Mouse (Mus musculus) myocyte (in vitro differentiated cells): ENCODE measurements around the gene Hsd17b14. TPM values are rescaled to one million over a fixed set of nuclear protein-coding genes. Genes with fewer than 3 reads are reported as not detected.

ENCODE experiments used
- H3K27me3 ChIP-seq: one replicate; pipeline ENCODE4 v1.6.1; 2011; ENCODE audit not compliant: control insufficient read depth, insufficient read depth, insufficient read length
- H3K36me3 ChIP-seq: one replicate; pipeline ENCODE4 v1.6.1; 2011; ENCODE audit not compliant: control insufficient read depth, insufficient read depth
- H3K4me2 ChIP-seq: one replicate; pipeline ENCODE4 v1.6.1; 2011; ENCODE audit warnings: low read depth, control low read depth
- H3K4me3 ChIP-seq: one replicate; pipeline ENCODE4 v1.5.1; 2011; ENCODE audit warnings: mild to moderate bottlenecking, control low read depth, moderate library complexity
- H3K79me2 ChIP-seq: one replicate; pipeline ENCODE4 v1.6.1; 2011; ENCODE audit not compliant: control insufficient read depth, insufficient read depth
- H3ac ChIP-seq: one replicate; pipeline ENCODE4 v1.6.1; 2011; ENCODE audit not compliant: control insufficient read depth, insufficient read length
- CEBPB ChIP-seq: IDR thresholded peaks from 2 replicates; pipeline ENCODE4 v1.6.1; 2011; ENCODE audit warnings: mild to moderate bottlenecking, moderate library complexity; ENCODE audit not compliant: poor library complexity, insufficient read depth, severe bottlenecking
- E2F4 ChIP-seq: IDR thresholded peaks from one replicate; pipeline ENCODE4 v1.6.1; 2011; ENCODE audit warnings: mild to moderate bottlenecking, control low read depth, moderate library complexity; ENCODE audit not compliant: insufficient read depth
- MAX ChIP-seq: IDR thresholded peaks from one replicate; pipeline ENCODE4 v1.6.1; 2011; ENCODE audit warnings: low read depth, mild to moderate bottlenecking, control low read depth
- MYOD1 ChIP-seq, 3 experiments: IDR thresholded peaks; one replicate each; pipeline ENCODE4 v1.6.1; 2011; ENCODE audit warnings: control low read depth in 2 of 3, low read depth in 2 of 3, mild to moderate bottlenecking in 2 of 3, moderate library complexity in 1 of 3; ENCODE audit not compliant: insufficient read length in 2 of 3, control insufficient read depth in 1 of 3
- MYOG ChIP-seq, 3 experiments: IDR thresholded peaks; one replicate each; pipeline ENCODE4 v1.6.1; 2011; ENCODE audit warnings: control low read depth in 2 of 3, low read depth in 2 of 3, mild to moderate bottlenecking in 2 of 3; ENCODE audit not compliant: insufficient read length in 2 of 3, control insufficient read depth in 1 of 3, insufficient read depth in 1 of 3
- POLR2A ChIP-seq: IDR thresholded peaks from one replicate; pipeline ENCODE4 v1.6.1; 2011; ENCODE audit warnings: low read depth, mild to moderate bottlenecking, control low read depth, moderate library complexity; ENCODE audit not compliant: insufficient read length
- POLR2AphosphoS2 ChIP-seq: IDR thresholded peaks from one replicate; pipeline ENCODE4 v1.6.1; 2011; ENCODE audit warnings: low read depth, control low read depth; ENCODE audit not compliant: insufficient read length
- REST ChIP-seq: IDR thresholded peaks from one replicate; pipeline ENCODE4 v1.6.1; 2011; ENCODE audit warnings: mild to moderate bottlenecking, control low read depth, moderate library complexity; ENCODE audit not compliant: insufficient read depth, insufficient read length
- SRF ChIP-seq: IDR thresholded peaks from one replicate; pipeline ENCODE4 v1.6.1; 2011; ENCODE audit warnings: low read depth; ENCODE audit not compliant: control insufficient read depth, insufficient read length
- TCF12 ChIP-seq: IDR thresholded peaks from one replicate; pipeline ENCODE4 v1.6.1; 2011; ENCODE audit warnings: mild to moderate bottlenecking, control low read depth; ENCODE audit not compliant: poor library complexity, insufficient read depth, severe bottlenecking
- TCF3 ChIP-seq: IDR thresholded peaks from one replicate; pipeline ENCODE4 v1.6.1; 2011; ENCODE audit warnings: low read depth, control low read depth; ENCODE audit not compliant: insufficient read length
- USF1 ChIP-seq: IDR thresholded peaks from one replicate; pipeline ENCODE4 v1.6.1; 2011; ENCODE audit warnings: low read depth, mild to moderate bottlenecking, control low read depth, moderate library complexity
- polyA plus RNA-seq: library from polyadenylated mRNA; unstranded; fragments of >200 nt; fragmentation: generic; extraction: Trizol; gene quantifications from one replicate; pipeline ENCODE4 v1.2.1, GENCODE M21; 2012; ENCODE audit warnings: missing spikeins

Hsd17b14 gene
- polyA plus RNA-seq, 1 experiment: 1.9 TPM

- TF ChIP-seq E2F4: no peak
- no peak for TF ChIP-seq CEBPB
- TF ChIP-seq MAX: no peak
- TF ChIP-seq SRF: no peak
- TF ChIP-seq MYOG (IDR thresholded peaks at IDR 0.05; ENCODE audit: control insufficient read depth in 1 of 3, insufficient read depth in 1 of 3, insufficient read length in 2 of 3, low read depth in 2 of 3): no peak
- no peak for TF ChIP-seq TCF3
- TF ChIP-seq MYOD1 (IDR thresholded peaks at IDR 0.05; ENCODE audit: control insufficient read depth in 1 of 3, insufficient read length in 2 of 3, low read depth in 2 of 3): no peak
- no peak for TF ChIP-seq POLR2AphosphoS2
- no peak for TF ChIP-seq REST
- no peak for TF ChIP-seq USF1
- no peak for TF ChIP-seq TCF12
- TF ChIP-seq POLR2A: no peak
- Histone ChIP-seq H3K4me2 (peak overlapping the region; percentile 80), H3K79me2 (no peaks in the 10 kb centered on the region), H3K36me3 (no peaks in the 10 kb centered on the region), H3K4me3 (no peak overlapping the region), H3ac (no peak overlapping the region), H3K27me3 (no peaks in the 10 kb centered on the region)
These were observed 6.3 kb downstream of the Hsd17b14 start for GRCm38 (mm10) chr7:45560843-45561623.

- Histone ChIP-seq H3K4me2 (peak overlapping the region; percentile 80), H3K4me3 (no peak overlapping the region)
- TF ChIP-seq MYOG (IDR thresholded peaks at IDR 0.05; ENCODE audit: control insufficient read depth in 1 of 3, insufficient read depth in 1 of 3, insufficient read length in 2 of 3, low read depth in 2 of 3): no peak
- no peak for TF ChIP-seq TCF3
- TF ChIP-seq USF1: peak; percentile 67
- TF ChIP-seq CEBPB: no peak
- TF ChIP-seq E2F4: no peak
- TF ChIP-seq POLR2AphosphoS2: no peak
- no peak for TF ChIP-seq POLR2A
These were observed 7.2 kb downstream of the Hsd17b14 start for GRCm38 (mm10) chr7:45561624-45562520.

GRCm38 (mm10) chr7:45564811-45565210, 10.1 kb downstream of the Hsd17b14 start:
- H3K4me2 ChIP-seq: no peak overlapping the region
- TF ChIP-seq POLR2A (no peak), TCF3 (no peak)

More at GRCm38 (mm10) chr7:45561624-45562520, 7.2 kb downstream of the Hsd17b14 start:
- no peak overlapping the region for H3ac ChIP-seq
- no peaks in the 10 kb centered on the region for H3K27me3 ChIP-seq
- H3K79me2 ChIP-seq: no peaks in the 10 kb centered on the region
- H3K36me3 ChIP-seq: no peaks in the 10 kb centered on the region

GRCm38 (mm10) chr7:45565446-45565845, 10.8 kb downstream of the Hsd17b14 start:
- Histone ChIP-seq H3K79me2 (no peaks in the 10 kb centered on the region), H3K27me3 (no peaks in the 10 kb centered on the region), H3K4me2 (no peak overlapping the region), H3K36me3 (no peaks in the 10 kb centered on the region), H3K4me3 (no peak overlapping the region), H3ac (no peak overlapping the region)
- TF ChIP-seq TCF3: no peak

More at GRCm38 (mm10) chr7:45564811-45565210, 10.1 kb downstream of the Hsd17b14 start:
- Histone ChIP-seq H3ac (no peak overlapping the region), H3K27me3 (no peaks in the 10 kb centered on the region), H3K79me2 (no peaks in the 10 kb centered on the region), H3K36me3 (no peaks in the 10 kb centered on the region), H3K4me3 (no peak overlapping the region)

GRCm38 (mm10) chr7:45567112-45567779, 12.6 kb downstream of the Hsd17b14 start:
- peak overlapping the region; percentile 78 for H3K4me2 ChIP-seq
- TF ChIP-seq REST: no peak
- TF ChIP-seq MYOG (IDR thresholded peaks at IDR 0.05; ENCODE audit: control insufficient read depth in 1 of 3, insufficient read depth in 1 of 3, insufficient read length in 2 of 3, low read depth in 2 of 3): no peak
- TF ChIP-seq TCF12: no peak
- no peak for TF ChIP-seq SRF
- no peak for TF ChIP-seq POLR2AphosphoS2
- TF ChIP-seq TCF3: no peak
- TF ChIP-seq MYOD1 (IDR thresholded peaks at IDR 0.05; ENCODE audit: control insufficient read depth in 1 of 3, insufficient read length in 2 of 3, low read depth in 2 of 3): no peak
- TF ChIP-seq MAX: no peak
- no peak for TF ChIP-seq USF1
- no peak for TF ChIP-seq CEBPB
- no peak for TF ChIP-seq E2F4
- TF ChIP-seq POLR2A: no peak
- H3K27me3 ChIP-seq: no peaks in the 10 kb centered on the region
- no peaks in the 10 kb centered on the region for H3K36me3 ChIP-seq
- H3K79me2 ChIP-seq: peaks cover 5% of the 10 kb centered on the region
- H3K4me3 ChIP-seq: no peak overlapping the region
- H3ac ChIP-seq: no peak overlapping the region
